Mouse (Mus musculus) forebrain, embryonic 16.5 days (tissue): ENCODE results near the gene Hsf3. TPM values are rescaled to one million over a fixed set of nuclear protein-coding genes. Genes with fewer than 3 reads are reported as not detected.

Experiments
- ATAC-seq: fragments of 200-750 bp; cut with Nextera tagmentation; 2 replicates; pipeline ENCODE4 v1.8.0; 2017; ENCODE audit warnings: mild to moderate bottlenecking, moderate library complexity
- H3K27ac ChIP-seq: fragments of 300-500 bp; sonication (generic); 2 replicates; pipeline ENCODE4 v1.5.1; 2014; ENCODE audit warnings: low read length, control low read depth
- H3K27me3 ChIP-seq: fragments of 300-500 bp; sonication (generic); replicated peaks from 2 replicates; pipeline ENCODE4 v1.6.1; 2014; ENCODE audit warnings: low read length; ENCODE audit not compliant: control insufficient read depth, insufficient read depth
- H3K36me3 ChIP-seq: fragments of 300-500 bp; sonication (generic); 2 replicates; pipeline ENCODE4 v1.6.1; 2014; ENCODE audit not compliant: control insufficient read depth, insufficient read depth
- H3K4me1 ChIP-seq: fragments of 300-500 bp; sonication (generic); replicated peaks from 2 replicates; pipeline ENCODE4 v1.6.1; 2014; ENCODE audit warnings: low read length; ENCODE audit not compliant: control insufficient read depth, insufficient read depth
- H3K4me2 ChIP-seq: fragments of 300-500 bp; sonication (generic); 2 replicates; pipeline ENCODE4 v1.6.1; 2014; ENCODE audit warnings: mild to moderate bottlenecking, low read length, control low read depth
- H3K4me3 ChIP-seq: fragments of 300-500 bp; sonication (generic); replicated peaks from 2 replicates; pipeline ENCODE4 v1.5.1; 2014; ENCODE audit warnings: mild to moderate bottlenecking, low read length, control low read depth
- H3K9ac ChIP-seq: fragments of 300-500 bp; sonication (generic); replicated peaks from 2 replicates; pipeline ENCODE4 v1.6.1; 2014; ENCODE audit warnings: low read depth, low read length, control low read depth
- H3K9me3 ChIP-seq: fragments of 300-500 bp; sonication (generic); 2 replicates; pipeline ENCODE4 v1.6.1; 2016; ENCODE audit warnings: low read length; ENCODE audit not compliant: control insufficient read depth
- WGBS: fragments of 180-500 bp; shearing (Covaris S2); extraction: QIAGEN DNeasy Blood & Tissue Kit; methylation state at CpG from one replicate; pipeline ENCODE4 v1.1.7; 2014; 5-methylcytosine and 5-hydroxymethylcytosine counted together
- polyA plus RNA-seq: library from polyadenylated mRNA; unstranded; fragments of >200 nt; fragmentation: Nextera tagmentation; extraction: Ambion mirVana; gene quantifications from 2 replicates; pipeline ENCODE4 v1.2.1, GENCODE M21; 2015

The Hsf3 gene
- polyA plus RNA-seq, 1 experiment from 2014 or later = not detected

DNA sequence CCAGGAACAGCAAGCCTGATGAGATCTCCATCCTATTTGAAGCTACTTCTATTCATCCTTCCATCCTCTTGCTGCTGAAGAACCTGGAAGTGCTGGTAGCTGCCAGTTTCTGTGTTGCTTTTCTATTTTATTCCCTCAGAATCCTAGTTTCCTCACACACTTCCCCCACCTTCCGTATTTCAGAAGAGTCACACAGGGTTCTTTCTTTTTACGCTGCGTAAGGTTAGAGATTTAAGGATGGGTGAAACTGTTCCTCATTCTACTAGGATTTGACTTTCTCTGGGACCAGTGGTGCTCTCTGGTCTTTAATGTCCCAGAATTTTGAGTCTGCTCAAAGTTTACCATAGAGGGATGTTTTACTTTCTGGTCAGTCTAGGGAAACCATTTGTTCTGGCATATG lies 162.8 kb downstream of the Hsf3 start, which contains the start of gene Vsig4:
TSS of gene Vsig4 (minus strand) at position 101 of the 400 bp plus-strand sequence.
- Histone ChIP-seq H3K4me2 (no peak within 1 kb of the TSS), H3K4me3 (no peak within 1 kb of the TSS), H3K9ac (no peak within 1 kb of the TSS), H3K27me3 (no peaks in the 10 kb centered on the region), H3K27ac (no peak within 1 kb of the TSS), H3K4me1 (no peaks in the 10 kb centered on the region), H3K36me3 (no peaks in the 10 kb centered on the region), H3K9me3 (no peaks in the 10 kb centered on the region)
- no peak for ATAC-seq
- WGBS = 96% methylated on average over 3 of the region's 3 CpGs

GRCm38 (mm10) chrX:96256509-96256908 lies 199.6 kb downstream of the Hsf3 start:
- H3K36me3 ChIP-seq = no peaks in the 10 kb centered on the region
- H3K4me3 ChIP-seq = no peak overlapping the region
- no peak overlapping the region for H3K27ac ChIP-seq
- H3K4me2 ChIP-seq = no peak overlapping the region
- H3K27me3 ChIP-seq = no peaks in the 10 kb centered on the region
- H3K9ac ChIP-seq = no peak overlapping the region
- no peak for ATAC-seq
- no peaks in the 10 kb centered on the region for H3K9me3 ChIP-seq
- no peaks in the 10 kb centered on the region for H3K4me1 ChIP-seq

Other genes starting within 250 kb of the Hsf3 start
- not detected in 2 replicates for gene Vsig4, start 162.9 kb downstream of the Hsf3 start, polyA plus RNA-seq
- 1.9 and 3.2 TPM in 2 replicates for gene Heph, start 935 bp downstream of the Hsf3 start, polyA plus RNA-seq